Mouse (Mus musculus) C2C12 (cell line): ENCODE data around the gene Zfp334.
A peak's percentile ranks its signal among the peaks of the same experiment; 100 is the strongest.

Experiments used
- CTCF ChIP-seq: IDR thresholded peaks from one replicate; pipeline ENCODE4 v1.5.1; 2011; ENCODE audit not compliant: control insufficient read depth, insufficient read depth, insufficient read length
- MYOD1 ChIP-seq: IDR thresholded peaks from one replicate; pipeline ENCODE4 v1.6.1; 2011; ENCODE audit warnings: low read depth; ENCODE audit not compliant: control insufficient read depth, insufficient read length

- TF ChIP-seq CTCF (peak; percentile 79), MYOD1 (no peak)
Observed at GRCm38 (mm10) chr2:165360861-165361260, 27.2 kb downstream of the Zfp334 start.
